13 mouse cellular contexts compared by ENCODE assay signal in the genomic region with DNA sequence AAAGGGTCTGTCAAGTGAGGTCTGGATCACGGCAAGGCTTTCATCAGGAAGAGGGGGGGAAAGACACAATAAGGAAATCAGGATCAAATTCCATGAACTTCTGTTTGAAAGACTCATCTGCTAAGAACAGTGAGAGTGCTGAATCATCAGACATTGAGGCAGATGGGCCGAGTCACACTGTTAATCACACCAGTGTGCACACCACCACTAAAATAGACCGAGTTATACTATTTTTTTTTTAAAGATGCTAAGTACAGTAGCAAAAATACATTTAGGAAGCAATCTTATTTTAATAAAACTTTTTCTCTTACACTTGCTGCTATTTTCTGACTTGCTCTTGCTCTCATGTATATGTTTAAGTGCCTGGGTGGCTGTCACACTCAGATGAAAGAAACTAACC.
"Had no signal": no experiment of that assay in that cellular context is flagged by ENCODE, and none has a peak within 500 bp of the region (broad histone marks: within the 10 kb centered on the region; RNA-seq: fewer than 3 reads in every experiment).

No protein-coding gene starts in this region.

- H3K9me3 ChIP-seq: limb, embryonic 13.5 days; midbrain, embryonic 15.5 days; neural tube, embryonic 12.5 days; stomach, embryonic 15.5 days had no signal

- H3K9ac ChIP-seq: limb, embryonic 13.5 days; liver, embryonic 14.5 days; midbrain, embryonic 15.5 days; neural tube, embryonic 12.5 days; stomach, embryonic 15.5 days had no signal

- H3K4me2 ChIP-seq: limb, embryonic 13.5 days; midbrain, embryonic 15.5 days; neural tube, embryonic 12.5 days; stomach, embryonic 15.5 days had no signal

- H3K36me3 ChIP-seq: limb, embryonic 13.5 days; midbrain, embryonic 15.5 days; neural tube, embryonic 12.5 days; stomach, embryonic 15.5 days had no signal

- DNase-seq: kidney, adult 11 months; kidney, adult 9 months; kidney, postnatal 36 days; layer of hippocampus, adult 9-11 months; layer of hippocampus, postnatal 36 days; lung, adult 18-20 months; thymus, postnatal 4 days had no signal

- H3K4me1 ChIP-seq: midbrain, embryonic 15.5 days; neural tube, embryonic 12.5 days; stomach, embryonic 15.5 days had no signal

- H3K27ac ChIP-seq: kidney, postnatal 0 days; limb, embryonic 13.5 days; liver, embryonic 14.5 days; midbrain, embryonic 15.5 days; neural tube, embryonic 12.5 days; stomach, embryonic 15.5 days had no signal

- H3K4me3 ChIP-seq: limb, embryonic 13.5 days; midbrain, embryonic 15.5 days; neural tube, embryonic 12.5 days; stomach, embryonic 15.5 days had no signal

- ATAC-seq: midbrain, embryonic 15.5 days had no signal

- H3K27me3 ChIP-seq: limb, embryonic 13.5 days; midbrain, embryonic 15.5 days; neural tube, embryonic 12.5 days; stomach, embryonic 15.5 days had no signal
